Mouse (Mus musculus): ENCODE measurements around the gene Soat1. TPM values are rescaled to one million over a fixed set of nuclear protein-coding genes. Genes with fewer than 3 reads are reported as not detected.
"Not testable (repeated sequence)": the region's sequence is repeated elsewhere in the genome, so short reads cannot be mapped to it uniquely, and the experiment has no call there.

Gene Soat1
- 32.4 and 34.4 TPM in 2 replicates for polyA plus RNA-seq (2012; rRNA removed)

GRCm38 (mm10) chr1:156473961-156474503, at the start of gene Soat1:
Gene Soat1 (minus strand): TSS chr1:156474331.
- TF ChIP-seq POLR2A (IDR thresholded peaks at IDR 0.05; ENCODE audit: control insufficient read depth, low read depth, low read length) = peak; percentile 77
- no peak for TF ChIP-seq CTCF (IDR thresholded peaks at IDR 0.05; ENCODE audit: control insufficient read depth, insufficient read depth, insufficient replicate concordance, low read depth, low read length)
- H3K27ac ChIP-seq (ENCODE audit: control insufficient read depth, insufficient read depth, low read depth, low read length) = peak within 1 kb of the TSS; percentile 76

GRCm38 (mm10) chr1:156523842-156524241, 49.7 kb upstream of the Soat1 start, which contains the start of gene Gm10031:
Gene Gm10031 (plus strand): TSS chr1:156524012.
- not testable (repeated sequence) for H3K4me1 ChIP-seq (ENCODE audit: control insufficient read depth, insufficient read depth, low read length); H3K27me3 ChIP-seq (ENCODE audit: control insufficient read depth, insufficient read depth, low read length); H3K4me3 ChIP-seq (ENCODE audit: control insufficient read depth, low read depth, low read length); H3K27ac ChIP-seq (ENCODE audit: control insufficient read depth, insufficient read depth, low read depth, low read length); H3K36me3 ChIP-seq (ENCODE audit: control insufficient read depth, insufficient read depth, low read length)

More at GRCm38 (mm10) chr1:156473961-156474503, at the start of gene Soat1:
- Histone ChIP-seq H3K36me3 (ENCODE audit: control insufficient read depth, insufficient read depth, low read length) (no peaks in the 10 kb centered on the region), H3K4me3 (ENCODE audit: control insufficient read depth, low read depth, low read length) (peak within 1 kb of the TSS; percentile 96), H3K4me1 (ENCODE audit: control insufficient read depth, insufficient read depth, low read length) (peaks cover 6% of the 10 kb centered on the region), H3K27me3 (ENCODE audit: control insufficient read depth, insufficient read depth, low read length) (no peaks in the 10 kb centered on the region)

- H3K4me3 ChIP-seq (ENCODE audit: control insufficient read depth, low read depth, low read length) = no peak overlapping the region
These were observed 47.8 kb upstream of the Soat1 start for GRCm38 (mm10) chr1:156521796-156522517.

GRCm38 (mm10) chr1:156520136-156520780, 46.1 kb upstream of the Soat1 start:
- H3K27me3 ChIP-seq (ENCODE audit: control insufficient read depth, insufficient read depth, low read length) = no peaks in the 10 kb centered on the region
- no peaks in the 10 kb centered on the region for H3K4me1 ChIP-seq (ENCODE audit: control insufficient read depth, insufficient read depth, low read length)
- H3K4me3 ChIP-seq (ENCODE audit: control insufficient read depth, low read depth, low read length) = no peak overlapping the region
- no peak for TF ChIP-seq CTCF (IDR thresholded peaks at IDR 0.05; ENCODE audit: control insufficient read depth, insufficient read depth, insufficient replicate concordance, low read depth, low read length)
- TF ChIP-seq POLR2A (IDR thresholded peaks at IDR 0.05; ENCODE audit: control insufficient read depth, low read depth, low read length) = no peak
- H3K27ac ChIP-seq (ENCODE audit: control insufficient read depth, insufficient read depth, low read depth, low read length) = no peak overlapping the region
- no peaks in the 10 kb centered on the region for H3K36me3 ChIP-seq (ENCODE audit: control insufficient read depth, insufficient read depth, low read length)

More at GRCm38 (mm10) chr1:156521796-156522517, 47.8 kb upstream of the Soat1 start:
- no peaks in the 10 kb centered on the region for H3K4me1 ChIP-seq (ENCODE audit: control insufficient read depth, insufficient read depth, low read length)
- H3K36me3 ChIP-seq (ENCODE audit: control insufficient read depth, insufficient read depth, low read length) = no peaks in the 10 kb centered on the region
- TF ChIP-seq CTCF (IDR thresholded peaks at IDR 0.05; ENCODE audit: control insufficient read depth, insufficient read depth, insufficient replicate concordance, low read depth, low read length) (no peak), POLR2A (IDR thresholded peaks at IDR 0.05; ENCODE audit: control insufficient read depth, low read depth, low read length) (no peak)
- H3K27me3 ChIP-seq (ENCODE audit: control insufficient read depth, insufficient read depth, low read length) = no peaks in the 10 kb centered on the region
- no peak overlapping the region for H3K27ac ChIP-seq (ENCODE audit: control insufficient read depth, insufficient read depth, low read depth, low read length)

GRCm38 (mm10) chr1:156507753-156508152, 33.6 kb upstream of the Soat1 start:
- TF ChIP-seq CTCF (IDR thresholded peaks at IDR 0.05; ENCODE audit: control insufficient read depth, insufficient read depth, insufficient replicate concordance, low read depth, low read length) = no peak
- no peaks in the 10 kb centered on the region for H3K27me3 ChIP-seq (ENCODE audit: control insufficient read depth, insufficient read depth, low read length)
- no peaks in the 10 kb centered on the region for H3K4me1 ChIP-seq (ENCODE audit: control insufficient read depth, insufficient read depth, low read length)
- H3K27ac ChIP-seq (ENCODE audit: control insufficient read depth, insufficient read depth, low read depth, low read length) = no peak overlapping the region
- H3K4me3 ChIP-seq (ENCODE audit: control insufficient read depth, low read depth, low read length) = no peak overlapping the region
- H3K36me3 ChIP-seq (ENCODE audit: control insufficient read depth, insufficient read depth, low read length) = no peaks in the 10 kb centered on the region

GRCm38 (mm10) chr1:156505901-156506300, 31.8 kb upstream of the Soat1 start:
- no peaks in the 10 kb centered on the region for H3K4me1 ChIP-seq (ENCODE audit: control insufficient read depth, insufficient read depth, low read length)
- TF ChIP-seq CTCF (IDR thresholded peaks at IDR 0.05; ENCODE audit: control insufficient read depth, insufficient read depth, insufficient replicate concordance, low read depth, low read length) = no peak
- TF ChIP-seq POLR2A (IDR thresholded peaks at IDR 0.05; ENCODE audit: control insufficient read depth, low read depth, low read length) = no peak

GRCm38 (mm10) chr1:156504945-156505523, 30.9 kb upstream of the Soat1 start:
- TF ChIP-seq CTCF (IDR thresholded peaks at IDR 0.05; ENCODE audit: control insufficient read depth, insufficient read depth, insufficient replicate concordance, low read depth, low read length) = peak; percentile 30; the same call in 1 of the 2 replicates
- no peak for TF ChIP-seq POLR2A (IDR thresholded peaks at IDR 0.05; ENCODE audit: control insufficient read depth, low read depth, low read length)
- Histone ChIP-seq H3K27me3 (ENCODE audit: control insufficient read depth, insufficient read depth, low read length) (no peaks in the 10 kb centered on the region), H3K27ac (ENCODE audit: control insufficient read depth, insufficient read depth, low read depth, low read length) (no peak overlapping the region), H3K4me3 (ENCODE audit: control insufficient read depth, low read depth, low read length) (no peak overlapping the region), H3K36me3 (ENCODE audit: control insufficient read depth, insufficient read depth, low read length) (no peaks in the 10 kb centered on the region; the same call in 1 of the 2 replicates), H3K4me1 (ENCODE audit: control insufficient read depth, insufficient read depth, low read length) (no peaks in the 10 kb centered on the region)

More at GRCm38 (mm10) chr1:156505901-156506300, 31.8 kb upstream of the Soat1 start:
- no peak overlapping the region for H3K4me3 ChIP-seq (ENCODE audit: control insufficient read depth, low read depth, low read length)
- no peaks in the 10 kb centered on the region; the same call in 1 of the 2 replicates for H3K36me3 ChIP-seq (ENCODE audit: control insufficient read depth, insufficient read depth, low read length)
- no peaks in the 10 kb centered on the region for H3K27me3 ChIP-seq (ENCODE audit: control insufficient read depth, insufficient read depth, low read length)
- H3K27ac ChIP-seq (ENCODE audit: control insufficient read depth, insufficient read depth, low read depth, low read length) = no peak overlapping the region
